ENCODE assay signal across 31 mouse cellular contexts in genomic region chr13:114052426-114053205, GRCm38 (mm10).
DNase-seq lines count a peak whose midpoint lies in the region; ATAC-seq lines count a peak whose summit lies in the region.
"Had no signal": no experiment of that assay in that cellular context is flagged by ENCODE, and none has a peak within 500 bp of the region (broad histone marks: within the 10 kb centered on the region; RNA-seq: fewer than 3 reads in every experiment).

No protein-coding gene starts in this region.

- 0 out of 2 replicates have a peak, but pooled peaks cover 11% of the 10 kb centered on the region for H3K4me1 ChIP-seq in forebrain, embryonic 15.5 days
- H3K4me1 ChIP-seq in forebrain, embryonic 16.5 days (replicated peaks; ENCODE audit: control insufficient read depth, insufficient read depth, low read length): 0 out of 2 replicates have a peak, but pooled peaks cover 2% of the 10 kb centered on the region
- H3K4me1 ChIP-seq in midbrain, embryonic 10.5 days: peaks cover 77% of the 10 kb centered on the region
- peaks cover 4% of the 10 kb centered on the region; the same call in 1 of the 2 replicates for H3K4me1 ChIP-seq in midbrain, embryonic 16.5 days (ENCODE audit: control insufficient read depth, insufficient read depth, low read length)
- peaks cover 17% of the 10 kb centered on the region for H3K4me1 ChIP-seq in neural tube, embryonic 11.5 days (ENCODE audit: control insufficient read depth, insufficient read depth, low read length)
- H3K4me1 ChIP-seq: intestine, embryonic 15.5 days had no signal

- H3K36me3 ChIP-seq in forebrain, embryonic 15.5 days: no peaks in the 10 kb centered on the region
- H3K36me3 ChIP-seq in forebrain, embryonic 16.5 days (ENCODE audit: control insufficient read depth, insufficient read depth): no peaks in the 10 kb centered on the region
- no peaks in the 10 kb centered on the region for H3K36me3 ChIP-seq in midbrain, embryonic 10.5 days
- H3K36me3 ChIP-seq in midbrain, embryonic 16.5 days (ENCODE audit: control insufficient read depth, insufficient read depth, low read length): no peaks in the 10 kb centered on the region
- H3K36me3 ChIP-seq in neural tube, embryonic 11.5 days (ENCODE audit: control insufficient read depth, insufficient read depth, low read length): no peaks in the 10 kb centered on the region
- H3K36me3 ChIP-seq: embryonic facial prominence, embryonic 12.5 days; heart, embryonic 12.5 days; intestine, embryonic 15.5 days; neural tube, embryonic 13.5 days had no signal

- H3K9ac ChIP-seq in forebrain, embryonic 15.5 days (replicated peaks): no peak overlapping the region
- no peak overlapping the region for H3K9ac ChIP-seq in forebrain, embryonic 16.5 days (replicated peaks; ENCODE audit: low read depth, low read length)
- no peak overlapping the region for H3K9ac ChIP-seq in midbrain, embryonic 16.5 days (ENCODE audit: low read depth, low read length)
- no peak overlapping the region for H3K9ac ChIP-seq in neural tube, embryonic 11.5 days (ENCODE audit: low read length)
- H3K9ac ChIP-seq: embryonic facial prominence, embryonic 12.5 days; heart, embryonic 12.5 days; intestine, embryonic 15.5 days; liver, embryonic 14.5 days; neural tube, embryonic 13.5 days had no signal

- DNase-seq in midbrain, embryonic 10.5 days (ENCODE audit: low spot score): peak; percentile 72
- peak; percentile 75 for DNase-seq in embryo, embryonic 10 days (ENCODE audit: low spot score)
- DNase-seq in neural tube, embryonic 11.5 days (ENCODE audit: low spot score): peak; percentile 40
- no peak for DNase-seq in adrenal gland, adult 8-10 months
- DNase-seq in adrenal gland, postnatal 4 days (ENCODE audit: low spot score in 2 of 2): no peak
- DNase-seq: adrenal gland, postnatal 14 days; cerebellum, adult 11-12 months; cerebellum, postnatal 10 days; gastrocnemius, postnatal 25 days; heart, adult 18-20 months; heart, postnatal 4 days; kidney, adult 2 months; layer of hippocampus, postnatal 36 days; left cerebral cortex, postnatal 4 days; liver; lung, adult 2 months; lung, postnatal 10 days; retina, postnatal 1 day; right cerebral cortex, postnatal 14 days had no signal

- H3K27ac ChIP-seq in forebrain, embryonic 15.5 days (replicated peaks): no peak overlapping the region
- no peak overlapping the region for H3K27ac ChIP-seq in forebrain, embryonic 16.5 days (ENCODE audit: low read length)
- peak overlapping the region; percentile 78 for H3K27ac ChIP-seq in midbrain, embryonic 10.5 days (replicated peaks)
- H3K27ac ChIP-seq in midbrain, embryonic 16.5 days (ENCODE audit: low read length): no peak overlapping the region
- H3K27ac ChIP-seq in neural tube, embryonic 11.5 days (ENCODE audit: low read depth, low read length): no peak overlapping the region
- H3K27ac ChIP-seq: embryonic facial prominence, embryonic 12.5 days; hindbrain, postnatal 0 days; intestine, embryonic 15.5 days; kidney, postnatal 0 days; liver, embryonic 14.5 days; macrophage; neural tube, embryonic 13.5 days had no signal

- H3K4me3 ChIP-seq in forebrain, embryonic 15.5 days: no peak overlapping the region
- H3K4me3 ChIP-seq in forebrain, embryonic 16.5 days (replicated peaks; ENCODE audit: low read length): no peak overlapping the region
- peak overlapping the region; percentile 12; the same call in 1 of the 2 replicates for H3K4me3 ChIP-seq in midbrain, embryonic 10.5 days
- H3K4me3 ChIP-seq in midbrain, embryonic 16.5 days (ENCODE audit: low read depth, low read length): no peak overlapping the region
- H3K4me3 ChIP-seq in neural tube, embryonic 11.5 days (ENCODE audit: low read depth, low read length): no peak overlapping the region
- H3K4me3 ChIP-seq: embryonic facial prominence, embryonic 12.5 days; heart, embryonic 12.5 days; intestine, embryonic 15.5 days; neural tube, embryonic 13.5 days had no signal

- H3K9me3 ChIP-seq in forebrain, embryonic 15.5 days: no peaks in the 10 kb centered on the region
- no peaks in the 10 kb centered on the region for H3K9me3 ChIP-seq in forebrain, embryonic 16.5 days (ENCODE audit: control insufficient read depth, low read length)
- H3K9me3 ChIP-seq in midbrain, embryonic 10.5 days (replicated peaks): no peaks in the 10 kb centered on the region
- no peaks in the 10 kb centered on the region for H3K9me3 ChIP-seq in midbrain, embryonic 16.5 days (replicated peaks; ENCODE audit: control insufficient read depth, low read length, poor library complexity, severe bottlenecking)
- H3K9me3 ChIP-seq in neural tube, embryonic 11.5 days (ENCODE audit: control insufficient read depth, low read length): no peaks in the 10 kb centered on the region
- H3K9me3 ChIP-seq: embryonic facial prominence, embryonic 12.5 days; G1E; heart, embryonic 12.5 days; intestine, embryonic 15.5 days; neural tube, embryonic 13.5 days had no signal

- H3K4me2 ChIP-seq in forebrain, embryonic 15.5 days (replicated peaks): no peak overlapping the region
- no peak overlapping the region for H3K4me2 ChIP-seq in forebrain, embryonic 16.5 days (ENCODE audit: low read length)
- no peak overlapping the region for H3K4me2 ChIP-seq in midbrain, embryonic 16.5 days (ENCODE audit: low read length)
- H3K4me2 ChIP-seq in neural tube, embryonic 11.5 days (ENCODE audit: low read depth): no peak overlapping the region
- H3K4me2 ChIP-seq: embryonic facial prominence, embryonic 12.5 days; heart, embryonic 12.5 days; intestine, embryonic 15.5 days; neural tube, embryonic 13.5 days had no signal

- no peaks in the 10 kb centered on the region for H3K27me3 ChIP-seq in forebrain, embryonic 15.5 days
- no peaks in the 10 kb centered on the region for H3K27me3 ChIP-seq in forebrain, embryonic 16.5 days (replicated peaks; ENCODE audit: control insufficient read depth, insufficient read depth, low read length)
- no peaks in the 10 kb centered on the region; the same call in 1 of the 2 replicates for H3K27me3 ChIP-seq in midbrain, embryonic 10.5 days (ENCODE audit: low read depth, poor library complexity, severe bottlenecking)
- H3K27me3 ChIP-seq in midbrain, embryonic 16.5 days (ENCODE audit: control insufficient read depth, insufficient read depth, low read depth, low read length): no peaks in the 10 kb centered on the region
- H3K27me3 ChIP-seq in neural tube, embryonic 11.5 days (ENCODE audit: control insufficient read depth, insufficient read depth, low read length): no peaks in the 10 kb centered on the region
- H3K27me3 ChIP-seq: embryonic facial prominence, embryonic 12.5 days; heart, embryonic 12.5 days; intestine, embryonic 15.5 days; neural tube, embryonic 13.5 days had no signal

- 0 out of 2 replicates have a peak, but pooled peaks have one; percentile 24 for ATAC-seq in forebrain, embryonic 15.5 days (replicated peaks)
- no peak for ATAC-seq in forebrain, embryonic 16.5 days
- ATAC-seq in midbrain, embryonic 16.5 days: no peak
- ATAC-seq in neural tube, embryonic 11.5 days (ENCODE audit: insufficient read depth, low FRiP score, low TSS enrichment): peak; percentile 54; the same call in 1 of the 2 replicates
- ATAC-seq: hindbrain, postnatal 0 days; intestine, embryonic 15.5 days had no signal

- 34% methylated on average over 15 of the region's 15 CpGs for WGBS in forebrain, embryonic 15.5 days
- WGBS in forebrain, embryonic 16.5 days: 33% methylated on average over 15 of the region's 15 CpGs
- WGBS in midbrain, embryonic 10.5 days: 22% methylated on average over 15 of the region's 15 CpGs
- WGBS in midbrain, embryonic 16.5 days: 27% methylated on average over 15 of the region's 15 CpGs
- 25% methylated on average over 15 of the region's 15 CpGs for WGBS in neural tube, embryonic 11.5 days

Comparison
In these comparisons a context has a peak if more than half of its experiments do, and no peak if none do; other contexts are left out.
1. ATAC-seq: peak in forebrain, embryonic 15.5 days (single experiment) and neural tube, embryonic 11.5 days (single experiment); none in forebrain, embryonic 16.5 days (single experiment) and midbrain, embryonic 16.5 days (single experiment).
2. DNase-seq: peak in midbrain, embryonic 10.5 days (single experiment), embryo, embryonic 10 days (single experiment) and neural tube, embryonic 11.5 days (single experiment); none in adrenal gland, adult 8-10 months (single experiment) and adrenal gland, postnatal 4 days (0 of 2).